Mouse (Mus musculus) embryonic facial prominence, embryonic 14.5 days (tissue): Measurements from ENCODE around the gene Msi2. TPM values are rescaled to one million over a fixed set of nuclear protein-coding genes. Genes with fewer than 3 reads are reported as not detected.
A peak's percentile ranks its signal among the peaks of the same experiment; 100 is the strongest.

Source experiments
- ATAC-seq: fragments of 200-750 bp; cut with Nextera tagmentation; 2 replicates; pipeline ENCODE4 v1.8.0; 2017; ENCODE audit warnings: low read depth, moderate number of reproducible peaks, moderate TSS enrichment
- DNase-seq: peaks from one replicate; pipeline ENCODE4 v3.0.0-alpha.2; 2015; ENCODE audit warnings: low spot score
- H3K27ac ChIP-seq: fragments of 300-500 bp; sonication (generic); replicated peaks from 2 replicates; pipeline ENCODE4 v1.5.1; 2014; ENCODE audit warnings: low read depth, mild to moderate bottlenecking, low read length, moderate library complexity
- H3K27me3 ChIP-seq: fragments of 300-500 bp; sonication (generic); replicated peaks from 2 replicates; pipeline ENCODE4 v1.6.1; 2014; ENCODE audit warnings: low read length; ENCODE audit not compliant: control insufficient read depth, insufficient read depth
- H3K36me3 ChIP-seq: fragments of 300-500 bp; sonication (generic); 2 replicates; pipeline ENCODE4 v1.6.1; 2014; ENCODE audit warnings: low read length, mixed read lengths; ENCODE audit not compliant: control insufficient read depth, insufficient read depth
- H3K4me1 ChIP-seq: fragments of 300-500 bp; sonication (generic); 2 replicates; pipeline ENCODE4 v1.6.1; 2014; ENCODE audit warnings: antibody characterized with exemption, low read length; ENCODE audit not compliant: control insufficient read depth, insufficient read depth
- H3K4me2 ChIP-seq: fragments of 300-500 bp; sonication (generic); 2 replicates; pipeline ENCODE4 v1.6.1; 2014; ENCODE audit warnings: low read depth, mild to moderate bottlenecking, low read length, moderate library complexity, mixed read lengths
- H3K4me3 ChIP-seq: fragments of 300-500 bp; sonication (generic); 2 replicates; pipeline ENCODE4 v1.5.1; 2014; ENCODE audit warnings: low read depth, mild to moderate bottlenecking, low read length
- H3K9ac ChIP-seq: fragments of 300-500 bp; sonication (generic); 2 replicates; pipeline ENCODE4 v1.6.1; 2014; ENCODE audit warnings: low read depth, mild to moderate bottlenecking, low read length, moderate library complexity, mixed read lengths
- H3K9me3 ChIP-seq: fragments of 300-500 bp; sonication (generic); 2 replicates; pipeline ENCODE4 v1.6.1; 2016; ENCODE audit warnings: low read length; ENCODE audit not compliant: control insufficient read depth
- WGBS: fragments of 180-500 bp; shearing (Covaris S2); extraction: QIAGEN DNeasy Blood & Tissue Kit; methylation state at CpG from one replicate; pipeline ENCODE4 v1.1.7; 2014; 5-methylcytosine and 5-hydroxymethylcytosine counted together
- polyA plus RNA-seq: library from polyadenylated mRNA; unstranded; fragments of >200 nt; fragmentation: Nextera tagmentation; extraction: Ambion mirVana; gene quantifications from 2 replicates; pipeline ENCODE4 v1.2.1, GENCODE M21; 2014

The Msi2 gene
- polyA plus RNA-seq, 1 experiment from 2014 or later: 15.2 TPM

DNA sequence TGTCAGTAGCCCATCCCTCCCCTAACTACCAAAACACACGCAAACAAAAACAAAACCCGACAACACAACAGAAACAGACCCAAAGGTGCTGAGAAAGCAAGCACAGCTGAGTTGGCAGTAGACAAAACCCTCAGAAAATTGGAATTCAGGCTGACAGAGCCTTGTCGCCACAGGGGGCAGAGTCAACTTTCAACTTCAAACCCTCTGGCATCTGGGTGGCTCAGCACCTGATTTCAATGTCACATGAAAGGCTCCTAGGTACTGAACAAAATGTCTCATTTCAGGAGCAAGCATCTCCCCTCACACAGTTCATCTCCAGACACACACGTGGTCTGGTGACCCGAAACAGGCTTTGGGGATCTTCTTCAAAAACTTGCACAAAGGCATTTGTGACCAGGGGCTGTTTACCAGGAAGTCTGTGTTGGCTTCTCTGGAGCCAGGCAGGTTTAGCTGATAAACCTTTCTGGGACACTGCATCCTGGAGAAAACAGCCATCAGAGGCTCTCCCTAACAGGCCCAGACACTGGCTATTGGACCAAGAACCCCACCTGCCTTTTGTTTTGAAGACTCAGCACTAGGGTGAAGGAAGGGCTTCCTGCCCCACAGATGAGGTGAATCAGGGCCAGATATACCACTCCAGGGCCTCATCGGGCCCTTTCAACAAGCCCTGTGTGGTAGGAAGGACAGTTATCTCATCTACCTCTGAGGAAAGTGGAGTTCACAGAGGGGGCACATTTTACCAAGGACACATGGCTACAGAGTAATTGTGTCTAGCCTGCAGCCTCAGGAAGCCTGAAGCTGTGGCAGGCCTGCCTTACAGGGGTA lies 168.0 kb downstream of the Msi2 start:
- 41% methylated on average over 6 of the region's 6 CpGs for WGBS
- H3K27me3 ChIP-seq: no peaks in the 10 kb centered on the region
- 0 out of 2 replicates have a peak overlapping the region, but pooled peaks have one; percentile 28 for H3K9ac ChIP-seq
- ATAC-seq: no peak
- H3K36me3 ChIP-seq: no peaks in the 10 kb centered on the region
- H3K4me3 ChIP-seq: no peak overlapping the region
- peak overlapping the region; percentile 8; the same call in 1 of the 2 replicates for H3K27ac ChIP-seq
- H3K4me2 ChIP-seq: no peak overlapping the region
- no peaks in the 10 kb centered on the region for H3K9me3 ChIP-seq
- peaks cover 64% of the 10 kb centered on the region for H3K4me1 ChIP-seq
- no peak for DNase-seq

GRCm38 (mm10) chr11:88549529-88549900 lies 168.8 kb downstream of the Msi2 start:
- Histone ChIP-seq H3K9ac (no peak overlapping the region), H3K36me3 (no peaks in the 10 kb centered on the region), H3K27me3 (no peaks in the 10 kb centered on the region), H3K4me1 (peaks cover 57% of the 10 kb centered on the region), H3K9me3 (no peaks in the 10 kb centered on the region), H3K4me3 (no peak overlapping the region), H3K4me2 (no peak overlapping the region), H3K27ac (0 out of 2 replicates have a peak overlapping the region, but pooled peaks have one; percentile 23)
- ATAC-seq: no peak
- 83% methylated on average over 13 of the region's 13 CpGs for WGBS
- no peak for DNase-seq

DNA sequence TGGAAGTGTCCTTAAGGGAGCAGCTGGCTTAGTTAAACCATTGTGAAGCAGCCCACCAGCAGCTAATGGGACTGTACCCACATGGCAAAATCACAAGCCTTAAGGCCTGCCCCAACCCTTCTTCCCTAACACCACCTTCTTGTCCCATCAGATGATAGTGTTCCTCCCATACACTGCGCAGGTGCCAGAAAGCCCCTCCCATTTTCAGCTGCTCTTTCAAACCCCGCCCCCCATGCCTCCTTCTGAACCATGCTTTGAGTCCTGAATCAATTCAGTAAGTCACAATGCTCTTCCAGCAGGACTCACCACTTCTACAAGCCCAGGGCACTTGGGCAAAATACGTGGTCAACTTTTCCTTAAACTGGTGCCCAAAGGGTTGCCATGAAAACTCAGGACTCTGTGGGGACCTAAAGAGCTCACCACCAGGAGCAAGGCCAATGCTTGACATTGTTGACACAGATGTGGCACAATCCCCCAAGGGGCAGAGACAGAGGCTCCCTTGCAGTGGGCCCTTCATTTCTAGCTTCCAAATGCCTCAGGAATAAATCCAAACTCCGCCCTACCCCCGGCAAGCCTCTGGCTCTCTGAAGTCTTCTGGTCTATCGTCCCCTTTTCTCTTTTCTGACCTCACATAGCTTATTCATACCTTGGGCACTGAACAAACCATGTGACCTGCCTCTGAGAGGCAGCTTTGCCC lies 169.3 kb downstream of the Msi2 start:
- no peak overlapping the region for H3K27ac ChIP-seq

DNA sequence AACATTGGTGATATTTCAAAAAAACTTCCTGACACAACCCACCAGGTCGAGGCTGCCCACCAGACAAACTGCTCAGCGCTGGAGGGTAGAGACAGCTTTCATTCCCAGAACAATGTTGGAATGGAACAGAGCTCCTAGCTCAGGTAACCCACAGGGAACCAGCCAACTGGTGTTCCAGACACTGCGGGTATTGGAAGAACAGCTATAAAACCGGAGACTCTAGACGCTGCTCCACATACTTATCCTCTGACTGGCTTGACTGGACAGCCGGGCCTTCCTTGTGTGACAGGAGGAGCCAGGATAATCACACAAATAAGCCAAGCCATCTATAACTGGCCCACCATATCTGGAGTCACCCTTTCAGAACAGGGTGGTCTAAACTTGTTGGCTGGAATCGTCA lies 169.9 kb downstream of the Msi2 start:
- peaks cover 48% of the 10 kb centered on the region for H3K4me1 ChIP-seq
- no peak for DNase-seq
- no peaks in the 10 kb centered on the region for H3K36me3 ChIP-seq
- 67% methylated on average over 7 of the region's 7 CpGs for WGBS
- no peak overlapping the region for H3K4me2 ChIP-seq
- 0 out of 2 replicates have a peak overlapping the region, but pooled peaks have one; percentile 8 for H3K9ac ChIP-seq
- no peak overlapping the region for H3K27ac ChIP-seq
- H3K4me3 ChIP-seq: no peak overlapping the region
- ATAC-seq: no peak
- H3K27me3 ChIP-seq: no peaks in the 10 kb centered on the region
- no peaks in the 10 kb centered on the region for H3K9me3 ChIP-seq

More for the DNA sequence above, 169.3 kb downstream of the Msi2 start:
- H3K9ac ChIP-seq: no peak overlapping the region
- no peaks in the 10 kb centered on the region for H3K27me3 ChIP-seq
- WGBS: 74% methylated on average over 6 of the region's 6 CpGs
- H3K4me1 ChIP-seq: peaks cover 52% of the 10 kb centered on the region
- H3K4me3 ChIP-seq: no peak overlapping the region
- no peaks in the 10 kb centered on the region for H3K9me3 ChIP-seq
- no peak for ATAC-seq
- DNase-seq: no peak
- H3K4me2 ChIP-seq: no peak overlapping the region
- H3K36me3 ChIP-seq: no peaks in the 10 kb centered on the region

DNA sequence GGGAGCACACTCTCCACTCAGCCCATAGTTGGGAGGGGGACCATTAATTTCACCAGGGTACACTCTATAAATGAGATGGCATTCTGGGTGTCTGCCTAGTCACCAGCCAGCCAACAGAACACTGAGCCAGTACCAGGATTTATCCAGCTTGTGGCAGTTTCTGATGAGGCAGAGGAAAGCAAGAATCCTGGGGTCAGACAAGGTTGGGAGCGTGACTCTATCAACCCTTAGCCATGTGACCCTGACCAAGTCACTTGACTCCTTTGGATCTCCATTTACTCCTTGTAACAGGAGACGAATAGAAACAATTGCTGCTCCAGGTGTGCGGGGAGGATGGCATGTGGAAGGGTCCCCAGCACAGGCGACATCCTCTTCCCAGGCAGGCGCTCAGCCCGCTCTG lies 174.5 kb downstream of the Msi2 start:
- H3K9me3 ChIP-seq: no peaks in the 10 kb centered on the region
- DNase-seq (no peak), ATAC-seq (no peak)
- H3K36me3 ChIP-seq: no peaks in the 10 kb centered on the region
- H3K4me2 ChIP-seq: no peak overlapping the region
- no peaks in the 10 kb centered on the region for H3K27me3 ChIP-seq
- WGBS: 71% methylated on average over 6 of the region's 6 CpGs
- no peak overlapping the region for H3K27ac ChIP-seq
- H3K9ac ChIP-seq: no peak overlapping the region
- no peak overlapping the region for H3K4me3 ChIP-seq
- H3K4me1 ChIP-seq: peaks cover 49% of the 10 kb centered on the region

GRCm38 (mm10) chr11:88542817-88543216 lies 175.5 kb downstream of the Msi2 start:
- no peak overlapping the region for H3K4me2 ChIP-seq
- DNase-seq (no peak), ATAC-seq (no peak)
- no peaks in the 10 kb centered on the region for H3K9me3 ChIP-seq
- no peak overlapping the region for H3K9ac ChIP-seq
- no peaks in the 10 kb centered on the region for H3K27me3 ChIP-seq
- H3K4me3 ChIP-seq: no peak overlapping the region
- H3K27ac ChIP-seq: no peak overlapping the region
- peaks cover 40% of the 10 kb centered on the region for H3K4me1 ChIP-seq
- H3K36me3 ChIP-seq: no peaks in the 10 kb centered on the region
- WGBS: 41% methylated on average over 3 of the region's 3 CpGs

- no peak for ATAC-seq
- DNase-seq: no peak
- no peaks in the 10 kb centered on the region for H3K9me3 ChIP-seq
- WGBS: 78% methylated on average over 15 of the region's 15 CpGs
- peaks cover 37% of the 10 kb centered on the region for H3K4me1 ChIP-seq
- H3K4me3 ChIP-seq: no peak overlapping the region
- no peaks in the 10 kb centered on the region for H3K27me3 ChIP-seq
- H3K36me3 ChIP-seq: no peaks in the 10 kb centered on the region
- no peak overlapping the region for H3K27ac ChIP-seq
- no peak overlapping the region for H3K4me2 ChIP-seq
- H3K9ac ChIP-seq: no peak overlapping the region
Observed at GRCm38 (mm10) chr11:88541666-88542639, 176.4 kb downstream of the Msi2 start.
